Mouse (Mus musculus): ENCODE measurements around the gene Adig.

The Adig gene

DNA sequence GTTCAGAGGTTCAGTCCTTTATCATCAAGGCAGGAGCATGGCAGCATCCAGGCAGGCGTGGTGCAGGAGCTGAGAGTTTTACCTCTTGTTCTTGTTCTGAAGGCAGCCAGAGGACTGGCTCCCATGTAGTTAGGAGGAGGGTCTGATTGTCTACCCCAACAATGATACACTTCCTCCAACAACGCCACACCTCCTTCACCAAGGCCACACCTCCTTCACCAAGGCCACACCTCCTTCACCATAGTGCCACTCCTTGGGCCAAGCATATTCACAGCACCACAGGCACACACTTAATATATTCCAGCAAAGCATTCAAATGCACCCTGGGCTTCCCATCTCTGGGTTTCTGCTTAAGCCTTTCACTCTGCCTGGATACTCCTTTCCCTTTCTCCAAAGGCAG lies 42.9 kb downstream of the Adig start:
- no peak for DNase-seq

DNA sequence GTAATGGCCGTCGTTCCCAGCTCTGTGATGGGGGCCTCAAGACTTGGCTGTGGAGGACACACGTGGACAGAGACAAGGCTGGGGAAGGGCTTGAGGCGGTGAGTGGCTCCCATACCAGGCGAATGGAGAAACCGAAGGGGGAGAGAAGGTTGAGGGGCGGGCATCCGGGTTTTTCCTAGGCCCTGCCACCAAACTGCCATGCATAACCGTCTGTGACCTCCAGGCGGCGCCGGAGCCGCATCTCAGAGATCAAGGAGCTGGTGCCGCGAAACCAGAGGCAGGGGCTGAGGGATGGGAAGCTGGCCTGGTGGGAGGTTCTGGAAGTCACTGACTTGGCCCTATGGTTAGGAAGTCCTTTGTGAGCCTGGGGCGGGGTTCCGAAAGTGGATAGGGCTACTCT lies 44.3 kb downstream of the Adig start:
- DNase-seq: peak; percentile 29 to 70

DNA sequence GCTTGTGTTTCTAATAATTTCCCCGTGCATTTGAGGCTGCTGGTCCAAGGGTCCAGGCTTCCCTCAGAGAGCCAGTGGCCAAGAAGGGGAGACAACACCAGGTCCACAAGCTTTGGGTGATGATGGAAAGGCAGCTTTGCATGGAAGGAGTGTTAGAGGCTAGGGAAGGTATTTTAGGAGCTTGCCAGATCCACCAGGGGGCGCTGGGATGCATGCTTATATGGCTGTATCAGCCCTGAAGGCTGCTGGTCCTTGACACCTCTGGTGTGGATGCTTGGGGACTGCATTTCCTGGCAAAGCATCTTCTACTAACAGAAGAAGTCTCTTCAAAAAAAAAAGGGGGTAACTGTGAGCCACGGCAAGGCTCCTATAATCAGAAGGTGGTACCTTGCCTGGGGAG lies 47.7 kb downstream of the Adig start:
- DNase-seq: peak; percentile 43 to 81

DNA sequence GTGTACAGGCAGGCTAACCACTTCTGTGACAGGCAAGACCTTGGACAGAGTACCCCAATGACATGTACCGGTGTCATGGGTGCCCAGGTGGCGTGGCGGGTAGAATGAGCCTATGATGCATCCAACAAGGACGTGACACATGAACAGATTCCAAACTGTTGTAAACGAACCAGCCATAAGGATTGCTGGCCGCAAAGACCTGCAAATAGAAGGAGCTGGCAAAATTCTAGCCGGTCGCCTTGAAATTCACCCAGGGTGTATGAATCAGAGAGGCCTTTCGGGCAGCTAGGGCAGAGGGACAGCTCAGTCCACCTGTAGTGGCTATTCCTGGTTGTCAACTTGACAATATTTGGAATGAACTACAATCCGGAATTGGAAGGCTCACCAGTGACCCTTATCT lies 52.0 kb downstream of the Adig start:
- no peak for DNase-seq

DNA sequence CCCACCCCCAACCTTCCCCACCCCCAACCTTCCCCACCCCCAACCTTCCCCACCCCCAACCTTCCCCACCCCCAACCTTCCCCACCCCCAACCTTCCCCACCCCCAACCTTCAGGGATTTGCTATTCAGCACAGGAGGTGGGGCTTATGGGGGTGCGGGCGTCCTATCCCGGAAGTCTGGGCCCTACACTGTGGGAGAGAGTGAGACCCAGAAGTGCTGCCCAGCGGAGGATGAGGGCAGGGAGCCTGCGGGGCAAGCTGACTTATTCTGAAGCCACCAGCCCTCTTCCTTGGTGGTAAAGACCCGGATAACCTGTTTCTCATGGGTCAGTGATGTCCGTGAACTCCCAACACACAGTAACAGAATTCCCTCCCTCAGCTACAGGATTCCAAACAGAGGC lies 52.8 kb downstream of the Adig start:
- no peak for DNase-seq

DNA sequence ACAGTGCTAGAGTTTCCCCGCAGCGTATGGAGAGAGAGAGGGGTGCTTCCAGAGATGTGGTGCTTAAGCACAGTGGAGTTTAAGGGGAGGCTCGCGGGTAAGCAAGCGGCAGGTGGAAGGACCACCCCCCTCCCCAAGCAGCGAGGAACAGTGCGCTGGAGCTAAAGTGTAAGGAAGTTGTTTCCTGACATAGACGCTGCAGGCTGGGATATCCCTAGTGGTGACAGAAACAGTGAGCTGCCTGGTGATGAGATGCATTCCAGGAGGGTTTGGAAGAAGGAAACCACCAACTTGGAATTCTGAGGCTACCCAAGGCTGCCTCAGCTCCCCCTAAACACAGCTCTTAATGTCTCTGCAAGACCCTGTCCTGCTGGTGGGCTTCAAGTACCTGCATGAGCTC lies 53.4 kb downstream of the Adig start:
- DNase-seq: no peak

DNA sequence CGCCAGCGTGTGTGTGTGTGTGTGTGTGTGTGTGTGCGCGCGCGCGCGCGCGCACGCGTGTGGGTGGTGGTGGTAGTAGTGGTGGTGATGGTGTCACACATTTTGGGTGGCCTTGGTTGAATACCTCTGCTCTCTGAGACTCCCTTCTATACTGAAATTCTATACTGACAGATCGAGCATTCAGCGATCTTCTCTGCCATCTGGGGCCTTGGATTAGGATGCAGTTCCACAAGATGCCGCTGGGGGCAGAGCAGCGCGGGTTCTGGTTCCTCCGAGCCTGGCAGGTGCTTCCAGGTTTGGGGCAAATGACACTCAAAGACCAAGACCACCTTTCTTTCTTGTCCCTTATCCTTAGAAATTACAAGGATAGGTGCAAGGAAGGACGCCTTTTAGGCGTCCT lies 53.8 kb downstream of the Adig start:
- peak; percentile 40 to 78 for DNase-seq

DNA sequence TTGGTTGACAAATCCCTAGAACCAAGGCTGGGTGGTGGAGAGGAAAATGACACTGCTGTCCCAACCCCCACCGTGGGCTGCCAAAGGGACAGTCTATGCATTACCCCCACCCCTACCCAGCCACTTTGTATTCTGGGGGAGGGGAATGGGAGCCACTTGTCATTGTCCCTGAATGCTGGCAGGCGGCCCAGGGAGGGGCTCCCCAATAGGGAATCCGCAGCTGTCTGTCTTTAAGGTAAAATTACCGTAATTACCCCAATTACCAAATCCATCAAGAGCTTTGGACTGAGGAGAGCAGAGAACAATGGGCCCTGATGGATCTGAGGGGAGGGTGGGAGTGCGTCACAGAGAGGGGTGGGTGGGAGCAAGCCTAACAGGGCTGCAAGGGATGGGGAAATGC lies 54.3 kb downstream of the Adig start:
- DNase-seq: no peak
